Mouse (Mus musculus) limb, embryonic 14.5 days (tissue): Measurements from ENCODE around the gene Asb15. TPM values are rescaled to one million over a fixed set of nuclear protein-coding genes. Genes with fewer than 3 reads are reported as not detected.

Experiments used
- ATAC-seq: fragments of 200-750 bp; cut with Nextera tagmentation; 2 replicates; pipeline ENCODE4 v1.8.0; 2017; ENCODE audit warnings: low read depth, moderate number of reproducible peaks, moderate TSS enrichment; ENCODE audit not compliant: low FRiP score
- DNase-seq: peaks from one replicate; pipeline ENCODE4 v3.0.0-alpha.2; 2015; ENCODE audit warnings: low spot score
- H3K27ac ChIP-seq: fragments of 300-500 bp; sonication (generic); replicated peaks from 2 replicates; pipeline ENCODE4 v1.5.1; 2014; ENCODE audit warnings: low read depth, mild to moderate bottlenecking, low read length, moderate library complexity, mixed read lengths
- H3K27me3 ChIP-seq: fragments of 300-500 bp; sonication (generic); 2 replicates; pipeline ENCODE4 v1.6.1; 2014; ENCODE audit warnings: low read length, mixed read lengths; ENCODE audit not compliant: control insufficient read depth, insufficient read depth
- H3K36me3 ChIP-seq: fragments of 300-500 bp; sonication (generic); 2 replicates; pipeline ENCODE4 v1.6.1; 2014; ENCODE audit warnings: mild to moderate bottlenecking, low read length, moderate library complexity, mixed read lengths; ENCODE audit not compliant: control insufficient read depth, insufficient read depth
- H3K4me1 ChIP-seq: fragments of 300-500 bp; sonication (generic); 2 replicates; pipeline ENCODE4 v1.6.1; 2014; ENCODE audit warnings: antibody characterized with exemption, low read length, mixed read lengths; ENCODE audit not compliant: control insufficient read depth, insufficient read depth
- H3K4me2 ChIP-seq: fragments of 300-500 bp; sonication (generic); replicated peaks from 2 replicates; pipeline ENCODE4 v1.6.1; 2014; ENCODE audit warnings: low read depth, mild to moderate bottlenecking, low read length, moderate library complexity; ENCODE audit not compliant: severe bottlenecking
- H3K4me3 ChIP-seq: fragments of 300-500 bp; sonication (generic); replicated peaks from 2 replicates; pipeline ENCODE4 v1.5.1; 2014; ENCODE audit warnings: low read length
- H3K9ac ChIP-seq: fragments of 300-500 bp; sonication (generic); 2 replicates; pipeline ENCODE4 v1.6.1; 2014; ENCODE audit warnings: mild to moderate bottlenecking, low read depth, low read length, moderate library complexity; ENCODE audit not compliant: severe bottlenecking
- H3K9me3 ChIP-seq: fragments of 300-500 bp; sonication (generic); 2 replicates; pipeline ENCODE4 v1.6.1; 2016; ENCODE audit warnings: low read length; ENCODE audit not compliant: control insufficient read depth
- POLR2A ChIP-seq: fragments of 200-500 bp; IDR thresholded peaks from 2 replicates; pipeline ENCODE4 v1.8.0; 2012; ENCODE audit warnings: inconsistent platforms, mild to moderate bottlenecking, moderate library complexity, borderline replicate concordance; ENCODE audit not compliant: insufficient read depth, insufficient read length; ENCODE audit errors: extremely low read depth
- WGBS: fragments of 180-500 bp; shearing (Covaris S2); extraction: QIAGEN DNeasy Blood & Tissue Kit; methylation state at CpG from one replicate; pipeline ENCODE4 v1.1.7; 2014; 5-methylcytosine and 5-hydroxymethylcytosine counted together
- polyA plus RNA-seq, 2 experiments: library from polyadenylated mRNA; depleted of rRNA in 1 of 2; stranded (reverse) in 1 of 2; unstranded in 1 of 2; fragments of >200 nt; fragmentation: Nextera tagmentation in 1 of 2; extraction: Ambion mirVana in 1 of 2; gene quantifications; 2 replicates each; pipeline versions ENCODE4 v1.2.1 to v1.2.3; 2012 to 2014

Asb15 gene
- polyA plus RNA-seq, 2 experiments: 0.04 TPM; not detected in 1

GRCm38 (mm10) chr6:24610358-24610757 lies 82.4 kb downstream of the Asb15 start:
- Histone ChIP-seq H3K27ac (no peak overlapping the region), H3K4me2 (no peak overlapping the region), H3K9ac (no peak overlapping the region), H3K36me3 (peaks cover 27% of the 10 kb centered on the region), H3K4me1 (no peaks in the 10 kb centered on the region), H3K9me3 (no peaks in the 10 kb centered on the region), H3K4me3 (no peak overlapping the region), H3K27me3 (no peaks in the 10 kb centered on the region)
- DNase-seq (no peak), ATAC-seq (no peak)
- TF ChIP-seq POLR2A: no peak
- WGBS: 88% methylated on average over 4 of the region's 4 CpGs

- Histone ChIP-seq H3K9me3 (no peaks in the 10 kb centered on the region), H3K9ac (no peak overlapping the region), H3K4me1 (no peaks in the 10 kb centered on the region), H3K4me3 (no peak overlapping the region), H3K36me3 (peaks cover 36% of the 10 kb centered on the region), H3K27ac (no peak overlapping the region), H3K27me3 (no peaks in the 10 kb centered on the region), H3K4me2 (no peak overlapping the region)
- ATAC-seq (no peak), DNase-seq (no peak)
- WGBS: 94% methylated on average over 7 of the region's 7 CpGs
- no peak for TF ChIP-seq POLR2A
Observed at GRCm38 (mm10) chr6:24612074-24612755, 84.3 kb downstream of the Asb15 start.

- Histone ChIP-seq H3K4me1 (no peaks in the 10 kb centered on the region), H3K9me3 (no peaks in the 10 kb centered on the region), H3K36me3 (peaks cover 47% of the 10 kb centered on the region), H3K4me3 (no peak overlapping the region), H3K27ac (no peak overlapping the region), H3K4me2 (no peak overlapping the region), H3K9ac (no peak overlapping the region), H3K27me3 (no peaks in the 10 kb centered on the region)
- 95% methylated on average over 6 of the region's 6 CpGs for WGBS
- DNase-seq (no peak), ATAC-seq (no peak)
- TF ChIP-seq POLR2A: no peak
Observed at GRCm38 (mm10) chr6:24613346-24613745, 85.4 kb downstream of the Asb15 start.

GRCm38 (mm10) chr6:24613918-24614317 lies 86.0 kb downstream of the Asb15 start:
- H3K9me3 ChIP-seq: no peaks in the 10 kb centered on the region
- H3K4me3 ChIP-seq: no peak overlapping the region
- no peak overlapping the region for H3K27ac ChIP-seq
- peaks cover 48% of the 10 kb centered on the region for H3K36me3 ChIP-seq
- no peak overlapping the region for H3K9ac ChIP-seq
- DNase-seq: no peak
- H3K27me3 ChIP-seq: no peaks in the 10 kb centered on the region
- no peak for TF ChIP-seq POLR2A
- no peak for ATAC-seq
- H3K4me2 ChIP-seq: no peak overlapping the region
- no peaks in the 10 kb centered on the region for H3K4me1 ChIP-seq
- WGBS: 89% methylated on average over 4 of the region's 4 CpGs

GRCm38 (mm10) chr6:24616746-24617145 lies 88.8 kb downstream of the Asb15 start:
- Histone ChIP-seq H3K4me1 (no peaks in the 10 kb centered on the region), H3K9ac (no peak overlapping the region), H3K9me3 (no peaks in the 10 kb centered on the region), H3K27ac (no peak overlapping the region), H3K4me2 (no peak overlapping the region), H3K4me3 (no peak overlapping the region), H3K36me3 (peaks cover 57% of the 10 kb centered on the region), H3K27me3 (no peaks in the 10 kb centered on the region)
- 84% methylated on average over 4 of the region's 4 CpGs for WGBS
- no peak for ATAC-seq
- TF ChIP-seq POLR2A: no peak
- no peak for DNase-seq
